9 mouse cellular contexts compared by ENCODE assay signal in the genomic region with DNA sequence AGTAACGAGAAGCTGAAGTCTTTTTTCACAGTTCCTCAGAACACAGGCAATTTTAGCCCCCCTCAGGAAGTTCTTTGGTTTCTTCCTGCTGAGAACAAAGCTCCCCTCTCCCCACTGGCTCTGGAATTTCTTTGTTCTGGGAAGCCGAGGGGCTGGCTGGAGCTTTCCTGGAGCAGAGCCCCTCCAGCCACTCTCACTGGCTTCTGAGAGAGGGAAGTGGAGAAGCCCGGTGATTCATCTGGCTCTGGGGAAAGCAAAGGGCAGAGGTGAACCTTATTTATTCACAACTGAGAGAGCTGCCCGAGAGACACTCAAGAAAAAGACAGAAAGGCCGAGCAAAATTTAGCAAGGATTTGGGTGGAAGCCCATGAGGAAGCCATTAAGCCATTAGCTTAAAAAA.
DNase-seq lines count a peak whose midpoint lies in the region; ATAC-seq and TF ChIP-seq lines count a peak whose summit lies in the region.
"Had no signal": no experiment of that assay in that cellular context is flagged by ENCODE, and none has a peak within 500 bp of the region (broad histone marks: within the 10 kb centered on the region; RNA-seq: fewer than 3 reads in every experiment).

No protein-coding gene starts in this region.

- H3K27ac ChIP-seq in gastrocnemius, adult 2 months: peak overlapping the region; percentile 83
- H3K27ac ChIP-seq in brown adipose tissue, adult 24 weeks (replicated peaks; ENCODE audit: low read depth, low read length): peak overlapping the region; percentile 87
- H3K27ac ChIP-seq: liver, embryonic 14.5 days had no signal

- intact Hi-C loops in gastrocnemius, adult 2 months (cut with DNase I): loop anchor here (5.0 to 10.0 kb wide), 2 partner anchors 60 to 122 kb away; a partner anchor contains a TSS
- intact Hi-C loops in gastrocnemius, postnatal 36 days (cut with DNase I): no loop called here

- peaks cover 4% of the 10 kb centered on the region for H3K4me1 ChIP-seq in brown adipose tissue, adult 24 weeks (ENCODE audit: control insufficient read depth, insufficient read depth, insufficient read length, low read length)

- DNase-seq in gastrocnemius, adult 2 months: peak; percentile 22
- DNase-seq in gastrocnemius, postnatal 36 days: no peak
- peak; percentile 32 for DNase-seq in heart, adult 8-10 months (ENCODE audit: low spot score)
- peak; percentile 4 to 14 for DNase-seq in kidney, adult 8-10 months
- DNase-seq in lung, postnatal 36 days: peak; percentile 40

- no peak for TF ChIP-seq CTCF in gastrocnemius, adult 2 months (IDR thresholded peaks at IDR 0.05)

- no peak overlapping the region; the same call in 1 of the 2 replicates for H3K4me3 ChIP-seq in gastrocnemius, adult 2 months
- H3K4me3 ChIP-seq in brown adipose tissue, adult 24 weeks (ENCODE audit: insufficient read depth, low read depth, low read length): peak overlapping the region; percentile 23; the same call in 1 of the 2 replicates

- no peak for ATAC-seq in megakaryocyte progenitor cell, adult 5-6 weeks (replicated peaks; ENCODE audit: poor library complexity)
- no peak for ATAC-seq in cerebellum, adult (ENCODE audit: insufficient number of reproducible peaks, low FRiP score, low TSS enrichment)

Comparison
In these comparisons a context has a peak if more than half of its experiments do, and no peak if none do; other contexts are left out.
1. DNase-seq: peak in gastrocnemius, adult 2 months (single experiment), heart, adult 8-10 months (single experiment), kidney, adult 8-10 months (2 of 2) and lung, postnatal 36 days (single experiment); none in gastrocnemius, postnatal 36 days (0 of 2).